Mouse (Mus musculus) kidney, adult 2 months (tissue): ENCODE measurements around the gene Npm1.

Experiments used
- CTCF ChIP-seq: fragments of 200-500 bp; conservative IDR thresholded peaks from 2 replicates; pipeline ENCODE4 v1.5.1; 2011; ENCODE audit warnings: low read depth, mild to moderate bottlenecking, control low read depth, low read length, moderate library complexity, mixed read lengths; ENCODE audit not compliant: insufficient read depth, insufficient read length
- POLR2A ChIP-seq: fragments of 200-500 bp; IDR thresholded peaks from one replicate; pipeline ENCODE4 v1.6.1; 2011; ENCODE audit warnings: low read depth, low read length, control low read depth

- TF ChIP-seq POLR2A (no peak), CTCF (no peak)
Observed at GRCm38 (mm10) chr11:33112407-33112806, 50.6 kb downstream of the Npm1 start.
